Mouse (Mus musculus): Measurements from ENCODE around the gene Dab1.

The Dab1 gene

GRCm38 (mm10) chr4:103838377-103838776, 219.2 kb downstream of the Dab1 start:
- DNase-seq, result no peak

- no peak for DNase-seq
Observed at GRCm38 (mm10) chr4:103839541-103839940, 220.4 kb downstream of the Dab1 start.

GRCm38 (mm10) chr4:103841126-103841525, 222.0 kb downstream of the Dab1 start:
- no peak for DNase-seq

- DNase-seq, result no peak
Observed at GRCm38 (mm10) chr4:103844635-103845034, 225.5 kb downstream of the Dab1 start.

- DNase-seq, result peak; percentile 7 to 8
Observed at GRCm38 (mm10) chr4:103857173-103857572, 238.0 kb downstream of the Dab1 start.

- peak; percentile 82 for DNase-seq
Observed at GRCm38 (mm10) chr4:103875564-103875963, 256.4 kb downstream of the Dab1 start.

GRCm38 (mm10) chr4:103878841-103879240, 259.7 kb downstream of the Dab1 start:
- DNase-seq, result no peak

GRCm38 (mm10) chr4:103881641-103882040, 262.5 kb downstream of the Dab1 start:
- no peak for DNase-seq

- no peak for DNase-seq
Observed at GRCm38 (mm10) chr4:103888086-103888485, 268.9 kb downstream of the Dab1 start.

GRCm38 (mm10) chr4:103889110-103889509, 270.0 kb downstream of the Dab1 start:
- no peak for DNase-seq

- DNase-seq, result no peak
Observed at GRCm38 (mm10) chr4:103896806-103897205, 277.6 kb downstream of the Dab1 start.

- no peak for DNase-seq
Observed at GRCm38 (mm10) chr4:103897702-103898101, 278.5 kb downstream of the Dab1 start.

GRCm38 (mm10) chr4:103911441-103911840, 292.3 kb downstream of the Dab1 start:
- no peak for DNase-seq

GRCm38 (mm10) chr4:103912071-103912470, 292.9 kb downstream of the Dab1 start:
- DNase-seq, result no peak

- no peak for DNase-seq
Observed at GRCm38 (mm10) chr4:103922431-103922931, 303.3 kb downstream of the Dab1 start.

- peak; percentile 3 to 4 for DNase-seq
Observed at GRCm38 (mm10) chr4:103926682-103927081, 307.5 kb downstream of the Dab1 start.

- no peak for DNase-seq
Observed at GRCm38 (mm10) chr4:103929631-103930030, 310.5 kb downstream of the Dab1 start.

- no peak for DNase-seq
Observed at GRCm38 (mm10) chr4:103934364-103934763, 315.2 kb downstream of the Dab1 start.

GRCm38 (mm10) chr4:103948255-103948654, 329.1 kb downstream of the Dab1 start:
- no peak for DNase-seq

GRCm38 (mm10) chr4:103953652-103954220, 334.6 kb downstream of the Dab1 start:
- DNase-seq, result peak in 1 of 2 experiments; percentile 3

- no peak for DNase-seq
Observed at GRCm38 (mm10) chr4:103961134-103962049, 342.2 kb downstream of the Dab1 start.

- peak in 1 of 2 experiments; percentile 5 for DNase-seq
Observed at GRCm38 (mm10) chr4:103969906-103970305, 350.7 kb downstream of the Dab1 start.

GRCm38 (mm10) chr4:103974536-103974935, 355.4 kb downstream of the Dab1 start:
- peak in 1 of 2 experiments; percentile 3 for DNase-seq

GRCm38 (mm10) chr4:103974946-103975345, 355.8 kb downstream of the Dab1 start:
- DNase-seq, result no peak
